Mouse (Mus musculus) limb, embryonic 11.5 days (tissue): ENCODE data around the gene Cpox. TPM values are rescaled to one million over a fixed set of nuclear protein-coding genes. Genes with fewer than 3 reads are reported as not detected.
A peak's percentile ranks its signal among the peaks of the same experiment; 100 is the strongest.

ENCODE experiments used
- ATAC-seq: fragments of 200-750 bp; cut with Nextera tagmentation; 2 replicates; pipeline ENCODE4 v1.8.0; 2017; ENCODE audit warnings: low read depth; ENCODE audit not compliant: insufficient number of reproducible peaks, low FRiP score, low TSS enrichment
- DNase-seq: peaks from one replicate; pipeline ENCODE4 v3.0.0-alpha.2; 2015; ENCODE audit warnings: low spot score
- H3K27ac ChIP-seq: fragments of 300-500 bp; sonication (generic); replicated peaks from 2 replicates; pipeline ENCODE4 v1.5.1; 2014; ENCODE audit warnings: low read depth, mild to moderate bottlenecking, low read length
- H3K27me3 ChIP-seq: fragments of 300-500 bp; sonication (generic); 2 replicates; pipeline ENCODE4 v1.6.1; 2014; ENCODE audit warnings: mild to moderate bottlenecking, low read length, mixed read lengths; ENCODE audit not compliant: control insufficient read depth, insufficient read depth
- H3K36me3 ChIP-seq: fragments of 300-500 bp; sonication (generic); 2 replicates; pipeline ENCODE4 v1.6.1; 2014; ENCODE audit warnings: mild to moderate bottlenecking, low read length, moderate library complexity, mixed read lengths; ENCODE audit not compliant: control insufficient read depth, insufficient read depth
- H3K4me1 ChIP-seq: fragments of 300-500 bp; sonication (generic); 2 replicates; pipeline ENCODE4 v1.6.1; 2014; ENCODE audit warnings: low read length, mixed read lengths; ENCODE audit not compliant: control insufficient read depth, insufficient read depth
- H3K4me2 ChIP-seq: fragments of 300-500 bp; sonication (generic); 2 replicates; pipeline ENCODE4 v1.6.1; 2014; ENCODE audit warnings: low read depth, mild to moderate bottlenecking, moderate library complexity; ENCODE audit not compliant: severe bottlenecking
- H3K4me3 ChIP-seq: fragments of 300-500 bp; sonication (generic); 2 replicates; pipeline ENCODE4 v1.5.1; 2014; ENCODE audit warnings: low read depth, low read length
- H3K9ac ChIP-seq: fragments of 300-500 bp; sonication (generic); 2 replicates; pipeline ENCODE4 v1.6.1; 2014; ENCODE audit warnings: mild to moderate bottlenecking, low read length
- H3K9me3 ChIP-seq: fragments of 300-500 bp; sonication (generic); 2 replicates; pipeline ENCODE4 v1.6.1; 2016; ENCODE audit warnings: low read length; ENCODE audit not compliant: control insufficient read depth
- WGBS: fragments of 180-500 bp; shearing (Covaris S2); extraction: QIAGEN DNeasy Blood & Tissue Kit; methylation state at CpG from one replicate; pipeline ENCODE4 v1.1.7; 2014; 5-methylcytosine and 5-hydroxymethylcytosine counted together
- microRNA-seq: library from miRNA; unstranded; fragments of <30 nt; microRNA quantifications from one replicate; pipeline ENCODE4, GENCODE M21; 2016
- polyA plus RNA-seq: library from polyadenylated mRNA; unstranded; fragments of >200 nt; fragmentation: Nextera tagmentation; extraction: Ambion mirVana; gene quantifications from 2 replicates; pipeline ENCODE4 v1.2.1, GENCODE M21; 2014

The Cpox gene
- polyA plus RNA-seq, 1 experiment from 2014 or later, result 23.5 TPM

DNA sequence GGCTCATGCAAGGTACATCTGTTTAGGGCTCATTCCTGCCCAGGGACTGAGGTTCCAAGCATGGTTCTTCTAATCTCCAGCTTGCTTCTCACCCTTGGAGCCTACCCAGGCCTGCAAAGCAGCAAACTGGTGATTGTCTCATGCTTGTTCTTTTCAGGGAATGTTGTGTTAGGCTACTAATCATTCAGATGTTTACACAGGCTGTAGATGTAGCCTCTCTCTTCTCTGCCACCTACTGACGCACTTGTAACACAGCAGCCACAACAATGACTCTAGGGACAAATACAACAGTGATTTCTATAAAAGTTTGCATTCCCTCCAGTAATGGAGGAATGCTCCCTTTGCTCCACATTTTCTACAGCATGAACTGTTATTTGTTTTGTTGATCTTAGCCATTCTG, 81.2 kb downstream of the Cpox start:
- Histone ChIP-seq H3K27ac (no peak overlapping the region), H3K9me3 (no peaks in the 10 kb centered on the region), H3K4me3 (no peak overlapping the region), H3K9ac (no peak overlapping the region), H3K4me1 (no peaks in the 10 kb centered on the region), H3K4me2 (no peak overlapping the region), H3K36me3 (no peaks in the 10 kb centered on the region), H3K27me3 (no peaks in the 10 kb centered on the region)
- 29% methylated on average over 1 of the region's 1 CpGs for WGBS
- no peak for DNase-seq
- ATAC-seq, result no peak

DNA sequence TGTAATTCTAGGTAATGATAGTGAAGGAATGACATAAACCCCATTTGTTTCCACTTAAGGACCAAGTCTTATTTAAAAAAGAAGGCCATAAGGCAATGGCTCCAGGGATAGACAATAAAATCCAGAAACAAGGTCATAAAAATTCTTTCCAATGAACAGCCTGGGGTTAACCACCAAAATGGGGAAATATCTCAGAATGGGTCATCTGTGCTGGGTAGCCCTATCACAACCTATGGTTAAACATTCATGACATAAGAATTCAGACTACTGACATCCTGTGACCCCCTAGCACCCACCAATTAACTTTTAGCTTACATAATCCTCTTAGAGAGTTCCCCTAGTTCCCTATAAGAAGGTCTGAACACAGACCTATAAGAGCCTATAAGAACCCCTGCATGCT, 86.1 kb downstream of the Cpox start:
- ATAC-seq, result peak; percentile 79
- no peaks in the 10 kb centered on the region for H3K27me3 ChIP-seq

DNA sequence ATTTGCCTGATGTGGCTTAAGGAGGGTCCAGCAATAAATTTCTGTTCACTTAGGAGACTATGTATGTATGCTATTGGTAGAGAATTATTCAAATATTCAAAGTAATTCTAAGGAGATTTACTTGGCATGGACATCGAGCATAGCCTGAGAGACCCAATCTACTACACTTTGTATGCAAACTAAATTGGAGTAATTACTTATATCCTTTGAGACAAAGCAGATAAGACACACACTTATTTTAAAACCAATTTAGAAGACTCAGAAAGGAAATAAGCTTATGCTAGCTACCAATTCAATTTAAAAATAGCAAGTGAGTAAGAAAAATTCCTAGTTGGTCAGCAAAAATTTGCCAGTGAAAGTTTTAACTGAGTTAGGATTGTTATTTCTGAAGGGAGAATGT, 93.0 kb downstream of the Cpox start, which contains the start of gene Olfr172:
Olfr172 (minus strand) TSS at position 101 of the 400 bp plus-strand sequence.
- Histone ChIP-seq H3K4me2 (no peak within 1 kb of the TSS), H3K27ac (no peak within 1 kb of the TSS), H3K36me3 (no peaks in the 10 kb centered on the region), H3K4me3 (no peak within 1 kb of the TSS), H3K27me3 (no peaks in the 10 kb centered on the region), H3K4me1 (no peaks in the 10 kb centered on the region), H3K9ac (no peak within 1 kb of the TSS), H3K9me3 (no peaks in the 10 kb centered on the region)
- 92% methylated on average over 1 of the region's 1 CpGs for WGBS
- ATAC-seq, result no peak
- no peak for DNase-seq

More for the DNA sequence above, 86.1 kb downstream of the Cpox start:
- Histone ChIP-seq H3K4me2 (no peak overlapping the region), H3K36me3 (no peaks in the 10 kb centered on the region), H3K4me1 (no peaks in the 10 kb centered on the region), H3K9me3 (no peaks in the 10 kb centered on the region), H3K9ac (no peak overlapping the region), H3K4me3 (no peak overlapping the region), H3K27ac (no peak overlapping the region)
- DNase-seq, result no peak

Small RNAs within 50 kb of the gene (microRNA-seq; reads per million reads assigned to microRNA genes)
- gene Gm27564, result not detected

Other genes starting within 250 kb of the Cpox start
- gene St3gal6, start 146.0 kb upstream of the Cpox start, polyA plus RNA-seq, result 9.7 and 14.0 TPM in 2 replicates
- not detected in 2 replicates for gene Gm813, start 53.3 kb upstream of the Cpox start, polyA plus RNA-seq
- gene E330017A01Rik, start 31.6 kb upstream of the Cpox start, polyA plus RNA-seq, result not detected in 2 replicates
- not detected in 2 replicates for gene Gpr15, start 48.8 kb downstream of the Cpox start, polyA plus RNA-seq
- 126 and 129 TPM in 2 replicates for gene Cldnd1, start 57.6 kb downstream of the Cpox start, polyA plus RNA-seq
- not detected in 2 replicates for gene Olfr172, start 92.9 kb downstream of the Cpox start, polyA plus RNA-seq
- gene Olfr173, start 130.0 kb downstream of the Cpox start, polyA plus RNA-seq, result not detected in 2 replicates
- not detected in 2 replicates for gene Olfr175-ps1, start 156.5 kb downstream of the Cpox start, polyA plus RNA-seq
- not detected in 2 replicates for gene Olfr177, start 204.5 kb downstream of the Cpox start, polyA plus RNA-seq
- not detected in 2 replicates for gene Olfr178, start 221.8 kb downstream of the Cpox start, polyA plus RNA-seq